Mouse (Mus musculus): ENCODE data around the gene Pex11b.
"Not testable (repeated sequence)": the region's sequence is repeated elsewhere in the genome, so short reads cannot be mapped to it uniquely, and the experiment has no call there.

Pex11b gene

DNA sequence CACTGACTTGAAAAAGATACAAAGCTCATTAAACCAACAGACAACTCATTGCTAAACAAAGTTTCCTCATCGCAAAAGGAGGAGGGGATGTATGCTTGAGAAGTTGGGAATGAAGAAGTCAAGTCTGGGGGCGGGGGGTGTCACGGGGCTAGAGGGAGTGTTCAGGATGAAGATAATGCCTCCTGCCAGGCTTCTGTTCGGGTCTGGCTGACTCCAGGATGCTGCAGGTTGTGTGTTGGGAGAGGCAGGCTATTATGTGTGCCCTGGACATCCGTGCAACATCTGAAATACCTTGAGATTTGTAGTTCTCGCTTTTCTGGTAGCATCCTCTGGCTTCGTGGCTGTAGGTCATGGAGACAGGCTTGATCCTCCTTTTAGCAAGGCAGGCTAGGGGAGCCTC is 43.3 kb downstream of the Pex11b start:
- no peak for DNase-seq

GRCm38 (mm10) chr3:96679159-96679674 is 44.0 kb downstream of the Pex11b start:
- DNase-seq = no peak

- no peak for DNase-seq
Measured at GRCm38 (mm10) chr3:96680269-96680956, 45.2 kb downstream of the Pex11b start.

- DNase-seq = no peak
Measured at GRCm38 (mm10) chr3:96683496-96683895, 48.3 kb downstream of the Pex11b start.

DNA sequence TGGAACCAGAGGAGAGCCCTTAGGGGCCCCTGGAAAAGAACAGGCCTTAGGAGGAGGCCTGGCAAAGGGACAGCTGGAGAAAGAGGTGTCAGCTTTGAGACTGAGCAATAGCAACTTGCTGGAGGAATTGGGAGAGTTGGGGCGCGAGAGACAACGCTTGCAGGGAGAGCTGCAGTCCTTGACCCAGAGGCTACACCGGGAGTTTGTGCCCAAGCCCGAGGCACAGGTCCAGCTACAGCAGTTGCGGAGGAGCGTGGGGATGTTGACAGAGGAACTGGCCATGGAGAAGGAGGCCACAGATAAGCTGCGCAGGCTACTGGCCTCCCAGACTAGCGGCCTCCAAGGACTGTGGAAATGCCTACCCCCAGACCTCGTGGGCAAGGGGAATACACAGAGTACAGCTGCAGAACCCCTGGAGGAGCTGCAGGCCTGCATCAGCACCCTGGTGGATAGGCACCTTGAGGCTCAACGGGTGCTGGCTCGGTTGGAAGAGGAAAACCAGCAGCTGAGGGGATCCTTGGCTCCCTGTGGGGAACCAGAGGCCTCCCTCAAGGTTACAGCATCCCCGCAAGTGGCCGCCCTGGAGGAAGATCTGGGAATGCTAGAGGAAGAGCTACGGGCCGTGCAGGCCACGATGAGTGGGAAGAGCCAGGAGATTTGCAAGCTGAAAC is 49.1 kb downstream of the Pex11b start:
- DNase-seq = no peak

GRCm38 (mm10) chr3:96684822-96685156 is 49.6 kb downstream of the Pex11b start:
- no peak for DNase-seq

DNA sequence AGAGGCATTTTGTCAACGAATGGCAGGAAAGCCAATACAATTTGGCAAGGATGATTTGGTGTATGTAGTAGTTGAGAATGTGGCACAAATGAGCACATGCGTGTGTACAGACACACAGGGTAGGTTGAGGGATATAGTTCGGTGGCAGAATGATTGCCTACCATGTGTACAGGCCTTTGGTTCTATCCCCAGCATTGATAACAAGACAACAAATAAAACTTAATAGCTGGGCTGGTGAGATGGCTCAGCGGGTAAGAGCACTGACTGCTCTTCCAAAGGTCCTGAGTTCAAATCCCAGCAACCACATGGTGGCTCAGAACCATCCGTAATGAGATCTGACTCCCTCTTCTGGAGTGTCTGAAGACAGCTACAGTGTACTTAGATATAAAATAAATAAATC is 50.9 kb downstream of the Pex11b start:
- DNase-seq = not testable (repeated sequence)

DNA sequence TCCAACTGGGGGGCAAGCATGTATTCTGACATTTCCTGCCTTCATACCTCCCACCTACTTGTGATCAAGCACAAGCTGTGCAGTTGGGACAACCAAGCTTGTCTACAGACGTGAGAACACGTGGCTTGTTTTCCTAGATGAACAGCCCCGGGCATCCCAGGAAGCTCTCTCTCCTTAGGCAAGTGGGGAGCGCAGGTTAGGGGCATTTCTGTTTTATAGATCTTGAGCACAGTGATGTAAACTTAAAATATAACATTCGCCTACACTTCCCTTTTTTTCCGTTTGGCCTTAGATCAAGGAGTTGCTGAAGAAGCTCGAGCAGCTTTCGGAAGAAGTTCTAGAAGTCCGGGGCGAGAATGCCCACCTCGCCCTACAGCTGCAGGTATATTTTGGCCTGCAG is 53.7 kb downstream of the Pex11b start:
- no peak for DNase-seq

DNA sequence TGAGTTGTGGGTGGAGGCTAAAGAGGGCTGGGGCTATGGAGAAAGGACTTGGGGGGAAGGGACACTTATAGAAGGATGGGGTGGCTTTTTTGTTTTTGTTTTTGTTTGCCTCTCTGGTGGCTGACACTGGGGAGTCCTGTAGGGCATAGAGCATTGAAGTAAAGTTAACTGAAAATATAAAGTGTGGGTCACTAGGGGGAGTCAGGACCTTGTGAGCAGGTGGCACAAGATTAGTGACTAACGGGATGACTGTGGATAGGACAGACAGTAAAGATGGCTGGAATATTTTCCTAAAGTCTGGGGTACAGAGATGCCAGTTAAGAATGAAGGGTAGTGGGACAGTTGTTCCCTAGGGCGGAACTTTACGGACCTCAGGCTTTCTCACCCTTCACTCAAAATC is 55.1 kb downstream of the Pex11b start:
- DNase-seq = no peak

DNA sequence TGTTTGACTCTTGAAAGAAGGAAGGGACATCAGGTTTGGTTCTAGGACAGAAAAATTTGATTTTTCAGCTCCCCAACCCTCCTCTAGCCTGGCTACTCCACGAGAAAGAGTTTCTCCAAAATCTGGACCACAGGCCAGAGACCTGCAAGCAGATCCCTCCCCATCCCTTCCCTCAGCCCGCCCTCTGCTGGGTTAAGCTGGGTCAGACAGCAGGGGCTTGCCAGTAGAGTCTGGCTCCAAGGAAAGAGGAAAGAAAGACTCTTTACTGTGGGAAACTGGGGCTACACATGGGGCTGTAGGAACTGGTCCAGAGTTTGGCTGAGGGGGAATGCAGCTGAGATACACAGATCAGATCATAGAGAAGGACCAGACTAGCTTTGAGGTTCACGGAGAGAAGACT is 57.3 kb downstream of the Pex11b start:
- no peak for DNase-seq

DNA sequence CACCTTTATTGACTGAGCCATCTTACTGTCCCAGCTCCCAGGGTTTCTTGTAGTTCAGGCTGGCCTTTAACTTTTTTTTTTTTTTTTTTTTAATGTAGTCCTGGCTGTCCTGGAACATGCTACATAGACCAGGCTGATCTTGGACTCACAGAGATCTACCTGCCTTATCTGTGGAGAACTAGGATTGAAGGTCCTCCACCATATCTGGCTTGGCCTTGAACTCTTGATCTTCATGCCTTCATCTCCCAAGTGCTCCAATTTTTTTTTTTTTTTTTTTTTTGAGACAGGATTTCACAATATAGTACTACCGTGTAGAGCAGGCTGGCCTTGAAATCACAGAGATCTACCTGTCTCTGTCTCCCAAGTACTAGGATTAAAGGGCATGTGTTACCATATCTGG is 58.4 kb downstream of the Pex11b start:
- no peak for DNase-seq
